Mouse (Mus musculus): ENCODE data around the gene Calr. TPM values are rescaled to one million over a fixed set of nuclear protein-coding genes. Genes with fewer than 3 reads are reported as not detected.

Calr gene
- total and polyA plus RNA-seq, 2 experiments from 2014 or later = 350 to 457 TPM

- H3K27ac ChIP-seq = no peak within 1 kb of the TSS
- peak; percentile 83 for ATAC-seq
- 17% methylated on average over 39 of the region's 46 CpGs for whole genome bisulfite sequencing
Measured at GRCm38 (mm10) chr8:84871376-84872308, 24.9 kb upstream of the Calr start, which contains the start of gene Syce2. TSS of gene Syce2 (plus strand) at chr8:84872111.

GRCm38 (mm10) chr8:84856864-84857441 lies 10.2 kb upstream of the Calr start, which contains the start of gene Farsa:
TSS of gene Farsa (plus strand) at chr8:84856989.
- H3K4me3 ChIP-seq (ENCODE audit: low read length) = peak within 1 kb of the TSS; percentile 63
- under 1% methylated on average over 39 of the region's 39 CpGs for WGBS
- H3K9ac ChIP-seq (replicated peaks; ENCODE audit: low read length) = peak within 1 kb of the TSS; percentile 80
- peaks cover 14% of the 10 kb centered on the region for H3K36me3 ChIP-seq (ENCODE audit: insufficient read depth, low read length)
- H3K4me2 ChIP-seq (ENCODE audit: low read depth, low read length) = peak within 1 kb of the TSS; percentile 93
- H3K27me3 ChIP-seq (ENCODE audit: insufficient read depth, low read length) = no peaks in the 10 kb centered on the region
- no peak for TF ChIP-seq CTCF (IDR thresholded peaks at IDR 0.05; ENCODE audit: low read depth)
- peaks cover 7% of the 10 kb centered on the region for H3K4me1 ChIP-seq (ENCODE audit: insufficient read depth, low read length)
- ATAC-seq = peak; percentile 95
- peak within 1 kb of the TSS; percentile 87 for H3K27ac ChIP-seq
- no peaks in the 10 kb centered on the region for H3K9me3 ChIP-seq (ENCODE audit: low read length)
- peak; percentile 97 for DNase-seq (ENCODE audit: low spot score)

More at GRCm38 (mm10) chr8:84871376-84872308, 24.9 kb upstream of the Calr start, which contains the start of gene Syce2:
- H3K36me3 ChIP-seq (ENCODE audit: insufficient read depth, low read length) = peaks cover 21% of the 10 kb centered on the region
- 0 out of 2 replicates have a peak, but pooled peaks cover 5% of the 10 kb centered on the region for H3K4me1 ChIP-seq (ENCODE audit: insufficient read depth, low read length)
- H3K4me2 ChIP-seq (ENCODE audit: low read depth, low read length) = peak within 1 kb of the TSS; percentile 75
- no peaks in the 10 kb centered on the region for H3K27me3 ChIP-seq (ENCODE audit: insufficient read depth, low read length)
- DNase-seq (ENCODE audit: low spot score) = peak; percentile 82
- TF ChIP-seq CTCF (IDR thresholded peaks at IDR 0.05; ENCODE audit: low read depth) = peak; percentile 60
- H3K4me3 ChIP-seq (ENCODE audit: low read length) = peak within 1 kb of the TSS; percentile 39
- H3K9me3 ChIP-seq (ENCODE audit: low read length) = no peaks in the 10 kb centered on the region
- peak within 1 kb of the TSS; percentile 48 for H3K9ac ChIP-seq (replicated peaks; ENCODE audit: low read length)

- peaks cover 7% of the 10 kb centered on the region for H3K4me1 ChIP-seq (ENCODE audit: insufficient read depth, low read length)
- ATAC-seq (no peak), DNase-seq (ENCODE audit: low spot score) (no peak)
- no peak overlapping the region for H3K4me2 ChIP-seq (ENCODE audit: low read depth, low read length)
- no peak overlapping the region for H3K27ac ChIP-seq
- TF ChIP-seq CTCF (IDR thresholded peaks at IDR 0.05; ENCODE audit: low read depth) = no peak
- 93% methylated on average over 3 of the region's 3 CpGs for WGBS
- H3K9me3 ChIP-seq (ENCODE audit: low read length) = no peaks in the 10 kb centered on the region
- H3K9ac ChIP-seq (replicated peaks; ENCODE audit: low read length) = no peak overlapping the region
- no peaks in the 10 kb centered on the region for H3K27me3 ChIP-seq (ENCODE audit: insufficient read depth, low read length)
- H3K36me3 ChIP-seq (ENCODE audit: insufficient read depth, low read length) = peaks cover 9% of the 10 kb centered on the region
- peak overlapping the region; percentile 63; the same call in 1 of the 2 replicates for H3K4me3 ChIP-seq (ENCODE audit: low read length)
Measured at GRCm38 (mm10) chr8:84856434-84856833, 9.7 kb upstream of the Calr start.

- Histone ChIP-seq H3K36me3 (ENCODE audit: insufficient read depth, low read length) (peaks cover 22% of the 10 kb centered on the region), H3K9ac (replicated peaks; ENCODE audit: low read length) (peak overlapping the region; percentile 59), H3K4me3 (ENCODE audit: low read length) (peak overlapping the region; percentile 94; the same call in 1 of the 2 replicates), H3K9me3 (ENCODE audit: low read length) (no peaks in the 10 kb centered on the region), H3K27ac (peak overlapping the region; percentile 73), H3K27me3 (ENCODE audit: insufficient read depth, low read length) (no peaks in the 10 kb centered on the region), H3K4me1 (ENCODE audit: insufficient read depth, low read length) (peaks cover 9% of the 10 kb centered on the region), H3K4me2 (ENCODE audit: low read depth, low read length) (peak overlapping the region; percentile 62)
- no peak for TF ChIP-seq CTCF (IDR thresholded peaks at IDR 0.05; ENCODE audit: low read depth)
- DNase-seq (ENCODE audit: low spot score) (no peak), ATAC-seq (no peak)
- WGBS = 40% methylated on average over 6 of the region's 6 CpGs
Measured at GRCm38 (mm10) chr8:84847684-84848435, 1.1 kb upstream of the Calr start.

GRCm38 (mm10) chr8:84846094-84846721 lies 526 bp downstream of the Calr start:
- DNase-seq (ENCODE audit: low spot score) (peak; percentile 36), ATAC-seq (no peak)
- Histone ChIP-seq H3K36me3 (ENCODE audit: insufficient read depth, low read length) (peaks cover 39% of the 10 kb centered on the region), H3K9ac (replicated peaks; ENCODE audit: low read length) (peak overlapping the region; percentile 92), H3K4me2 (ENCODE audit: low read depth, low read length) (peak overlapping the region; percentile 89), H3K9me3 (ENCODE audit: low read length) (no peaks in the 10 kb centered on the region), H3K27ac (peak overlapping the region; percentile 89), H3K4me1 (ENCODE audit: insufficient read depth, low read length) (peaks cover 9% of the 10 kb centered on the region), H3K4me3 (ENCODE audit: low read length) (peak overlapping the region; percentile 94), H3K27me3 (ENCODE audit: insufficient read depth, low read length) (no peaks in the 10 kb centered on the region)
- TF ChIP-seq CTCF (IDR thresholded peaks at IDR 0.05; ENCODE audit: low read depth) = no peak
- WGBS = under 1% methylated on average over 30 of the region's 30 CpGs
